Mouse (Mus musculus): Measurements from ENCODE around the gene H2-Eb2. TPM values are rescaled to one million over a fixed set of nuclear protein-coding genes. Genes with fewer than 3 reads are reported as not detected.
"Not testable (repeated sequence)": the region's sequence is repeated elsewhere in the genome, so short reads cannot be mapped to it uniquely, and the experiment has no call there.

The H2-Eb2 gene
- polyA plus RNA-seq, 1 experiment from 2014 or later: not detected

- no peak for ATAC-seq (ENCODE audit: low read depth)
- Histone ChIP-seq H3K9me3 (ENCODE audit: control insufficient read depth, low read length) (no peaks in the 10 kb centered on the region), H3K27ac (replicated peaks; ENCODE audit: low read depth, low read length) (peak overlapping the region; percentile 55; the same call in 1 of the 2 replicates), H3K9ac (ENCODE audit: low read depth, low read length) (peak overlapping the region; percentile 69), H3K4me1 (ENCODE audit: control insufficient read depth, insufficient read depth, low read length) (no peaks in the 10 kb centered on the region; the same call in 1 of the 2 replicates), H3K27me3 (replicated peaks; ENCODE audit: control insufficient read depth, insufficient read depth, low read length) (no peaks in the 10 kb centered on the region), H3K4me2 (ENCODE audit: low read depth, low read length) (peak overlapping the region; percentile 82), H3K4me3 (ENCODE audit: low read depth, low read length) (peak overlapping the region; percentile 61), H3K36me3 (ENCODE audit: control insufficient read depth, insufficient read depth, low read length) (no peaks in the 10 kb centered on the region)
- 30% methylated on average over 10 of the region's 10 CpGs for WGBS
- no peak for DNase-seq (ENCODE audit: low spot score)
Observed at GRCm38 (mm10) chr17:34309225-34309624, 16.2 kb upstream of the H2-Eb2 start.

- no peaks in the 10 kb centered on the region; the same call in 1 of the 2 replicates for H3K4me1 ChIP-seq (ENCODE audit: control insufficient read depth, insufficient read depth, low read length)
- H3K27me3 ChIP-seq (replicated peaks; ENCODE audit: control insufficient read depth, insufficient read depth, low read length): no peaks in the 10 kb centered on the region
- H3K27ac ChIP-seq (replicated peaks; ENCODE audit: low read depth, low read length): peak overlapping the region; percentile 55
- no peaks in the 10 kb centered on the region for H3K9me3 ChIP-seq (ENCODE audit: control insufficient read depth, low read length)
- DNase-seq (ENCODE audit: low spot score) (peak; percentile 84), ATAC-seq (ENCODE audit: low read depth) (peak; percentile 91)
- peak overlapping the region; percentile 69 for H3K9ac ChIP-seq (ENCODE audit: low read depth, low read length)
- peak overlapping the region; percentile 82 for H3K4me2 ChIP-seq (ENCODE audit: low read depth, low read length)
- 23% methylated on average over 38 of the region's 38 CpGs for WGBS
- H3K36me3 ChIP-seq (ENCODE audit: control insufficient read depth, insufficient read depth, low read length): no peaks in the 10 kb centered on the region
- peak overlapping the region; percentile 61 for H3K4me3 ChIP-seq (ENCODE audit: low read depth, low read length)
Observed at GRCm38 (mm10) chr17:34309683-34310385, 15.6 kb upstream of the H2-Eb2 start.

- H3K4me2 ChIP-seq (ENCODE audit: low read depth, low read length); H3K27ac ChIP-seq (replicated peaks; ENCODE audit: low read depth, low read length); H3K27me3 ChIP-seq (replicated peaks; ENCODE audit: control insufficient read depth, insufficient read depth, low read length); H3K4me1 ChIP-seq (ENCODE audit: control insufficient read depth, insufficient read depth, low read length); H3K9ac ChIP-seq (ENCODE audit: low read depth, low read length); H3K36me3 ChIP-seq (ENCODE audit: control insufficient read depth, insufficient read depth, low read length); H3K9me3 ChIP-seq (ENCODE audit: control insufficient read depth, low read length); H3K4me3 ChIP-seq (ENCODE audit: low read depth, low read length); ATAC-seq (ENCODE audit: low read depth); DNase-seq (ENCODE audit: low spot score): not testable (repeated sequence)
- 87% methylated on average over 3 of the region's 3 CpGs for WGBS
Observed at GRCm38 (mm10) chr17:34310526-34310925, 14.9 kb upstream of the H2-Eb2 start.

GRCm38 (mm10) chr17:34312185-34312584, 13.3 kb upstream of the H2-Eb2 start:
- ATAC-seq (ENCODE audit: low read depth) (no peak), DNase-seq (ENCODE audit: low spot score) (no peak)
- H3K4me1 ChIP-seq (ENCODE audit: control insufficient read depth, insufficient read depth, low read length): no peaks in the 10 kb centered on the region; the same call in 1 of the 2 replicates
- no peak overlapping the region for H3K27ac ChIP-seq (replicated peaks; ENCODE audit: low read depth, low read length)
- WGBS: 69% methylated on average over 1 of the region's 1 CpGs
- no peaks in the 10 kb centered on the region for H3K9me3 ChIP-seq (ENCODE audit: control insufficient read depth, low read length)
- no peak overlapping the region for H3K9ac ChIP-seq (ENCODE audit: low read depth, low read length)
- no peaks in the 10 kb centered on the region for H3K36me3 ChIP-seq (ENCODE audit: control insufficient read depth, insufficient read depth, low read length)
- no peaks in the 10 kb centered on the region for H3K27me3 ChIP-seq (replicated peaks; ENCODE audit: control insufficient read depth, insufficient read depth, low read length)
- H3K4me3 ChIP-seq (ENCODE audit: low read depth, low read length): no peak overlapping the region
- H3K4me2 ChIP-seq (ENCODE audit: low read depth, low read length): no peak overlapping the region

- 0 out of 2 replicates have a peak, but pooled peaks have one; percentile 71 for ATAC-seq (ENCODE audit: low read depth)
- Histone ChIP-seq H3K4me3 (ENCODE audit: low read depth, low read length) (no peak overlapping the region), H3K9me3 (ENCODE audit: control insufficient read depth, low read length) (no peaks in the 10 kb centered on the region), H3K4me1 (ENCODE audit: control insufficient read depth, insufficient read depth, low read length) (no peaks in the 10 kb centered on the region; the same call in 1 of the 2 replicates), H3K36me3 (ENCODE audit: control insufficient read depth, insufficient read depth, low read length) (no peaks in the 10 kb centered on the region), H3K27ac (replicated peaks; ENCODE audit: low read depth, low read length) (no peak overlapping the region), H3K4me2 (ENCODE audit: low read depth, low read length) (no peak overlapping the region), H3K27me3 (replicated peaks; ENCODE audit: control insufficient read depth, insufficient read depth, low read length) (no peaks in the 10 kb centered on the region), H3K9ac (ENCODE audit: low read depth, low read length) (no peak overlapping the region)
- peak; percentile 58 for DNase-seq (ENCODE audit: low spot score)
- WGBS: 31% methylated on average over 3 of the region's 3 CpGs
Observed at GRCm38 (mm10) chr17:34313393-34313792, 12.1 kb upstream of the H2-Eb2 start.

- Histone ChIP-seq H3K36me3 (ENCODE audit: control insufficient read depth, insufficient read depth, low read length) (no peaks in the 10 kb centered on the region), H3K27ac (replicated peaks; ENCODE audit: low read depth, low read length) (no peak overlapping the region), H3K9me3 (ENCODE audit: control insufficient read depth, low read length) (no peaks in the 10 kb centered on the region), H3K9ac (ENCODE audit: low read depth, low read length) (no peak overlapping the region), H3K4me2 (ENCODE audit: low read depth, low read length) (no peak overlapping the region), H3K4me1 (ENCODE audit: control insufficient read depth, insufficient read depth, low read length) (no peaks in the 10 kb centered on the region; the same call in 1 of the 2 replicates), H3K27me3 (replicated peaks; ENCODE audit: control insufficient read depth, insufficient read depth, low read length) (no peaks in the 10 kb centered on the region), H3K4me3 (ENCODE audit: low read depth, low read length) (no peak overlapping the region)
- DNase-seq (ENCODE audit: low spot score) (no peak), ATAC-seq (ENCODE audit: low read depth) (no peak)
- WGBS: 75% methylated on average over 9 of the region's 9 CpGs
Observed at GRCm38 (mm10) chr17:34314286-34314685, 11.2 kb upstream of the H2-Eb2 start.

GRCm38 (mm10) chr17:34315512-34315911, 10.0 kb upstream of the H2-Eb2 start:
- H3K9me3 ChIP-seq (ENCODE audit: control insufficient read depth, low read length): no peaks in the 10 kb centered on the region
- WGBS: 80% methylated on average over 1 of the region's 1 CpGs
- ATAC-seq (ENCODE audit: low read depth): no peak
- H3K4me1 ChIP-seq (ENCODE audit: control insufficient read depth, insufficient read depth, low read length): no peaks in the 10 kb centered on the region
- no peak overlapping the region for H3K4me2 ChIP-seq (ENCODE audit: low read depth, low read length)
- H3K4me3 ChIP-seq (ENCODE audit: low read depth, low read length): no peak overlapping the region
- H3K9ac ChIP-seq (ENCODE audit: low read depth, low read length): no peak overlapping the region
- DNase-seq (ENCODE audit: low spot score): no peak
- no peaks in the 10 kb centered on the region for H3K27me3 ChIP-seq (replicated peaks; ENCODE audit: control insufficient read depth, insufficient read depth, low read length)
- H3K36me3 ChIP-seq (ENCODE audit: control insufficient read depth, insufficient read depth, low read length): no peaks in the 10 kb centered on the region
- no peak overlapping the region for H3K27ac ChIP-seq (replicated peaks; ENCODE audit: low read depth, low read length)

- Histone ChIP-seq H3K9me3 (ENCODE audit: control insufficient read depth, low read length) (no peaks in the 10 kb centered on the region), H3K4me2 (ENCODE audit: low read depth, low read length) (no peak overlapping the region), H3K27ac (replicated peaks; ENCODE audit: low read depth, low read length) (no peak overlapping the region), H3K27me3 (replicated peaks; ENCODE audit: control insufficient read depth, insufficient read depth, low read length) (no peaks in the 10 kb centered on the region), H3K4me1 (ENCODE audit: control insufficient read depth, insufficient read depth, low read length) (no peaks in the 10 kb centered on the region), H3K9ac (ENCODE audit: low read depth, low read length) (no peak overlapping the region), H3K4me3 (ENCODE audit: low read depth, low read length) (no peak overlapping the region), H3K36me3 (ENCODE audit: control insufficient read depth, insufficient read depth, low read length) (no peaks in the 10 kb centered on the region)
- WGBS: 70% methylated on average over 2 of the region's 2 CpGs
- no peak for ATAC-seq (ENCODE audit: low read depth)
- DNase-seq (ENCODE audit: low spot score): no peak
Observed at GRCm38 (mm10) chr17:34316697-34317096, 8.8 kb upstream of the H2-Eb2 start.

- Histone ChIP-seq H3K27me3 (replicated peaks; ENCODE audit: control insufficient read depth, insufficient read depth, low read length) (no peaks in the 10 kb centered on the region), H3K4me3 (ENCODE audit: low read depth, low read length) (no peak overlapping the region), H3K9me3 (ENCODE audit: control insufficient read depth, low read length) (no peaks in the 10 kb centered on the region), H3K27ac (replicated peaks; ENCODE audit: low read depth, low read length) (no peak overlapping the region), H3K4me1 (ENCODE audit: control insufficient read depth, insufficient read depth, low read length) (no peaks in the 10 kb centered on the region), H3K4me2 (ENCODE audit: low read depth, low read length) (no peak overlapping the region), H3K9ac (ENCODE audit: low read depth, low read length) (no peak overlapping the region), H3K36me3 (ENCODE audit: control insufficient read depth, insufficient read depth, low read length) (no peaks in the 10 kb centered on the region)
- ATAC-seq (ENCODE audit: low read depth) (no peak), DNase-seq (ENCODE audit: low spot score) (no peak)
- 59% methylated on average over 2 of the region's 2 CpGs for WGBS
Observed at GRCm38 (mm10) chr17:34317275-34317674, 8.2 kb upstream of the H2-Eb2 start.

Measured in embryonic facial prominence, embryonic 14.5 days (tissue).